Mouse (Mus musculus): ENCODE measurements at regions not wholly inside any gene's neighbourhood (a gene's known extent, or its start where the extent isn't known, plus 50 kb on each side); places are given as distances from the start of the nearest gene placed in this dataset.
A peak's percentile ranks its signal among the peaks of the same experiment; 100 is the strongest.

DNA sequence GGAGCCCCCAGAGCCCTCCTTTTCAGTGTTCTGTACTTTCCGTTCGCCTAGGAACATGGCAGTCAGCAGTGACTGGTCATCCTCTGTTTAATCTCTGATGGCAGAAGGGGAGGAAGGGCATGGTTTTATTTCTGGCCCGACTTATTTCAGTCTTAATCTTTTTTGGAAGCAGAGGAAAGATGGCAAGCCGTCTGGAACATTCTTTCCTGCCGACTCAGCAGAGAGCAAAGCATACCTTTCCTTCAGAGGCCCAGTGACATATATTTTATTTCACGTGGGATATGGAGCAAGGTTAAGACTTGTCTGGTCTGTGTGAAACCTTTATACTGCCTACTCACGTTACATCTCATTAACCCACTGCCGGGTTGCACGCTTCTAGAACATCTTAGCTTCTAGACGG, 158.1 kb downstream of the Dyrk2 start:
- no peak for ATAC-seq

- no peak for ATAC-seq
Measured at GRCm38 (mm10) chr10:118712951-118713350, 157.1 kb downstream of the Dyrk2 start.

- ATAC-seq = peak; percentile 80
Measured at GRCm38 (mm10) chr10:118714179-118714581, 155.8 kb downstream of the Dyrk2 start.

DNA sequence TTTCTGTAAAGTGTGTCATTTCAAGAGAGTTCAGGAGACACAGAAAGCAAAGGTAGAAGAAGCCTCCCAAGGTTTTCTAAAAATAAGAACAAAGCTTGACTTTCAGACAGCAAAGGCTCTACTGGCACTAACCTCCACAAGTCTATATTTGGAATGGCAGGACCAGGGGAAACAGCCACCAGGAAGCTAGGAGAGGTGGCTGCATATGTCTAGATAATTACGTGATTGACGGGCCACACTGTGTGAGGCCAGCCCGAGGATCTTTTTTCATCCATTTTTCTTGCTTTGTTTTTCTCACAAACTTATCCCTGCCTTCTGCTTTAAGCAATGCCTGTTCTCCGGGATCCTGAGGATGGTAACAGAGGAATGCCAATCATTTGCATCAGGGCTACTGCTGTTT, 155.4 kb downstream of the Dyrk2 start:
- peak; percentile 26 for ATAC-seq

DNA sequence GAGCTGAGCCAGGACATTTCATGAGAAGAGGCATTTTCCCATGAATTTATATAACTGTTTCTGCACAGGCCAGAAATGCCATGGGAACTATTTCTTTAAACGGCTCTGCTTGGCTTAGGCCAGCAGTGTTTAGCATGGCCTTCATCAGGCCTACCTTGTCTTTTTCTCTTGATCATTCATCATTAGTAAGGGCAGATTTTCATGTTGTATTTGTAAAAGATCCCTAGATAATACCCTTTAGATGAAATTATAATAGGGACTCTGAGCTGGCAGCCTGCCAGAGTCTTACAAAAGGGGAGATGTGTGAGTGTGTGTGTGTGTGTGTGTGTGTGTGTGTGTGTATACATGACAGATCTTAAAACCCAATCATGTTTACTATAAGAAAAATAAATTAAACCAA, 149.4 kb downstream of the Dyrk2 start:
- no peak for ATAC-seq

- no peak for ATAC-seq
Measured at GRCm38 (mm10) chr10:118722132-118722551, 147.9 kb downstream of the Dyrk2 start.

DNA sequence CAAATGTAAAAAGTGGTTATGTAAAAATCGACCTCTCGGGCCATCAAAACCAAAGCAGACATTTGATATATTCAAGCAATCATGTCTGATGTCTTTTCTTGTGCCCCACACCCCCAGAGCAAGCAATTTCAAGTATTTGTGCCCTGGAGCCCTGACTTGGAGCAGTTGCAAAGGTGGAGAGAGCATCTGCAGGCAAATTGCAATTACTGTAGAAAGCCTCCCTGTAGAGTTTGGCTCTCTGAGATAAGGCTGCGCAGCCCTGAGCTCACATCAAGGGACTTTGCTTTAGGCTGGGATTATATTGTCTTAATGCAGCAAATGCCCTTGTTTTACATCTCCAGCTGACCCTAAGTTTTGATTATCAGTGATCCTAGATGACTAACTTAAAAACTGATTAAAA, 147.3 kb downstream of the Dyrk2 start:
- no peak for ATAC-seq

GRCm38 (mm10) chr10:118736093-118736492, 133.9 kb downstream of the Dyrk2 start:
- no peak for ATAC-seq

- ATAC-seq = no peak
Measured at GRCm38 (mm10) chr10:118737064-118737463, 132.9 kb downstream of the Dyrk2 start.

DNA sequence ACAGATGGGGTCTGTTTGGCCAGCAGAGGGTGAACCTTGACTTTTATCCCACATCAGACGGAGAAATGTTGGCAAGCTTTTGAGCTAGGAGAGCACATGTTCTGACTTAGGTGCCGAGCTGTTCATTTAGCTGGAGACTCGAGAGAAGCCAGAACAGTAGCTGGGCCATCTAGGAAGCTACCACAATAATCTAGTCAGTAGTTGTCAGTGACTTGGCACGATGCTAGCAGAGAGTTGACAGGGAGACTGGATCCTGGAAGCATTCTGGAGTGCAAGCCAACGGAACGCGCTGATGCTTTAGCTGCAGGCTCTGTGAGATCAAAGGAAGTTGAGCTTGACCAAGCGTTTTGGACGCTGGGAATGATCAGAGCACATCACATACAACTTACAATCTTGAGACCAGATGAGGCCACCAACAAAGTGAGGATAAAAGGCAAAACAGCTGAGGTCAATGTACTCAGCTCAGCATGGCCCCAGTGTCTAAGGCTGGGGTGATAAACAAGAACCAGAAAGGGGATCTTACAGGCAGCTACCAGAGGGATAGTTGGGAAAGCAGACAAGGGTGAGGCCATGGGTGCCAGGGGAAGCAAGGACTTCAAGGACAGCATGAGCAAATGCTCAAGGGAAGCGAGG, 130.0 kb downstream of the Dyrk2 start:
- ATAC-seq = no peak

DNA sequence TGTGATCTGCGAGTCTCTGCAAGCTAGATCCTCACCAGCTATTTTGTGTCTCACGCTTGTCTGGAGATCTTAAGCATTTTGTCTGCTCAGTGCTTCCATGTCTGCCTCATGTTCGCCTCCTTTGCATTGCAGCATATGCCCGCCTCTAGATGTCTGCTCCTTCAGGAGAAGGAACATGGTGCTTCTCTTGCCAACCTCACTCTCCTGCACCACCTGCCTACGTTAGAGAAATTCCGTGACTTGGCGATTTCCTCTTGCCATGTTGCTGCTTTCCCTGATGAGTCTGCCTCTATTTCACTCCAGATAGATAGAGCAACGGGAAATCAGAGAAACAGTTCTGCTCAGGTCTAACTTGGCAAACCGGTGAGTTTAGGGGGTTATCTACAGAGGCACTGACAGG, 126.2 kb downstream of the Dyrk2 start:
- ATAC-seq = no peak

GRCm38 (mm10) chr10:118746719-118747395, 123.2 kb downstream of the Dyrk2 start:
- no peak for ATAC-seq

DNA sequence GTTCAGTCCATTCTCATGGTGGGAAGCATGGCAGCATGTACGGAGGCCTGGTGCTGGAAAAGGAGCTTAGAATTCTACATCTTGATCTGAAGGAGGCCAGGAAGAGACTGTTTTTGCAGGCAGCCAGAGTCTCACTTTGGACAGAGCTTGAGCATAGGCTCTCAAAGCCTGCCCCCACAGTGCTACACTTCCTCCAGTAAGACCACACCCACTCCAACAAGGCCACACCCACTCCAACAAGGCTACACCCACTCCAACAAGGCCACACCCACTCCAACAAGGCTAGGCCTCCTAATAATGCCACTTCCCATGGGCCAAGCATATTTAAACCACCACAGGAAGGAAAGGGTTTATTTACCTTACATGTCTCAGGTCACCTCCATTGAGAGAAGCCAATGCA, 121.0 kb downstream of the Dyrk2 start:
- no peak for ATAC-seq

GRCm38 (mm10) chr10:118749756-118750155, 120.3 kb downstream of the Dyrk2 start:
- ATAC-seq = no peak

DNA sequence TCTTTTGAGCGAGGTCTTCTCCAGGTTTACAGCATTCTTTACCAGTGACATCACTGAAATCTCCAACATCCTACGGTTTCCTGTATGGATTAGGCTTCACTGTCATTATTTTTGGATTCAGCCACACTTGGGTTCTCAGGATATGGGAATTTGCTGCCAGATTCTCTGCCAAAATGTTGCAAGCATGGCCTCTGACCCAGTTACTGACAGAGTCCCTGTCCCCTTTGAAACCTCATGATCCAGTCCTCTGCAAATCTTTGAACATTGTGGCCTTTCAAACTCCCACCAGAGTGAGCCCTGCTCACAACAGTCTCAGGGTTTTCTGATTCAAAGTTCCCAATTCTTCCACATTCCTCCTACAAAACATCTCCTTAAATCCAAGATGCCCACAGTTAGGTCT, 118.9 kb downstream of the Dyrk2 start:
- no peak for ATAC-seq

GRCm38 (mm10) chr10:118753061-118753775, 116.8 kb downstream of the Dyrk2 start:
- no peak for ATAC-seq

GRCm38 (mm10) chr10:118754791-118755190, 115.2 kb downstream of the Dyrk2 start:
- no peak for ATAC-seq

- no peak for ATAC-seq
Measured at GRCm38 (mm10) chr10:118758825-118759471, 111.1 kb downstream of the Dyrk2 start.

DNA sequence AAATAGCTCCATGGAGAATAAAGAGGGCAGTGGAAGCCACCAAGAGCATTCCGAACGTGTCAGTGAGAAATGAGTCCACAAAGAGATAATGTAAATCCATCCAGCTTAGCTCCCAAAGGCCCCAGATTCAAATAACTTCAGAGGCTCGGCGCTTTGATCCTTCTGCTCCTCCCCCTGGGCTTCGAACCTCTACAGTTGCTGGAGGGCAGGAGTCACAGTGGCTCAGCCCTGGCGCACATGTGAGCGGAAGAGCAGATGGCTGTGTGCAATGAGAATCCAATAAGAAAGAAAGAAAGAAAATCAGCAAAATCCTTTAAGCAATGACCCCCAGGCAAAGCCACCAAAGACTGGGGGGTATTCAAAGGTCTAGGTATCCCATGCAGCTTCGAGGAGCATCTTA, 109.6 kb downstream of the Dyrk2 start:
- no peak for ATAC-seq

GRCm38 (mm10) chr10:118761101-118761868, 108.7 kb downstream of the Dyrk2 start:
- ATAC-seq = no peak

GRCm38 (mm10) chr10:118765051-118765450, 105.0 kb downstream of the Dyrk2 start:
- ATAC-seq = no peak
